Mouse (Mus musculus): ENCODE measurements around the gene Vmn2r55. TPM values are rescaled to one million over a fixed set of nuclear protein-coding genes. Genes with fewer than 3 reads are reported as not detected.
"Not testable (repeated sequence)": the region's sequence is repeated elsewhere in the genome, so short reads cannot be mapped to it uniquely, and the experiment has no call there.

The Vmn2r55 gene
- total RNA-seq (2021) = not detected in 2 replicates
- long read RNA-seq, experiment 1 = 0 reads
- long read RNA-seq, experiment 2 = 0 reads

DNA sequence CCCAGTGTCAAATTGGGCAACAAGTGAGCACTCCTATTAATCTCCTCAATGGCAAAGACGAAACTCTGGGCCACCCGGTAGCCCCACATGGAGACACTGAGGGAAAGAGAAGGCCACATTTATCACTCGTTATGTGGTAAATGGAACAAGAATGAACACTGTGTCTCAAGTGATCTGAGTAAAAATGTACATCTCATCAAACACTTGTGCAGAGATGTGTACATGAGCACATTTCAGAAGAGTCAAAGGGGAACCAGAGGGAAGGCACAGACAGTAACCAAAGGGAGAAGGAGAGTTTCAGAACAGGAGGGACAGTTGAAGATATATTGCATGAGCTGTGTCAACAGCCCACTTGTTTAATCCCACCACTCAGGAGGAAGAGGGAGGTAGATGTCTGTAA is at the start of gene Vmn2r55:
Vmn2r55 (minus strand) TSS at position 101 of the 400 bp plus-strand sequence.
- DNase-seq = not testable (repeated sequence)

DNA sequence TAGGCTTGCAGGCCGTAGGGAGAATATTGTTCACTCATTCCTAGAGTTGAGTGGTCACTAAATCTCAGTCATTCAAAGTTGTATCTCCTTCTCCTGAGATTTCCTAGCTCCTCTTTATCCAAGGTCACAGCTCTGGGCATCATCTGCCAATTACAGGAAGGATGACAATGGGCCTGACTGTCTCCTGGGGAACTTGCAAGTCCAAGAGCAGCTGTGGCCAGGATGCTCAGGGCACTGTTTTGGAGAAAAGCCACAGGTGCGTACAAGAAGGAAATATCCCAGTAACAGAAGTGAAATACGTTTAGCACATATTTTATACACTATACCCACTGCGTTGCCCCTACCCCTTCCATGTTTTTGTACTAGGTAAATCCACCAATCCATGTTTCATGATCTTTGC is 44.6 kb downstream of the Vmn2r55 start, which contains the start of gene Vmn2r54:
Vmn2r54 (minus strand) TSS at position 101 of the 400 bp plus-strand sequence.
- DNase-seq = not testable (repeated sequence)

GRCm38 (mm10) chr7:12608688-12609087 is 76.1 kb downstream of the Vmn2r55 start, which contains the start of gene Vmn2r53:
TSS of gene Vmn2r53 (minus strand) at chr7:12608788.
- DNase-seq = no peak

Other genes starting within 250 kb of the Vmn2r55 start
- gene Zfp606, start 206.7 kb downstream of the Vmn2r55 start, total RNA-seq (2021) = 9.8 and 10.9 TPM in 2 replicates
- not detected in 2 replicates for gene 2900092C05Rik, start 172.5 kb downstream of the Vmn2r55 start, total RNA-seq (2021)
- under 0.01 TPM in 1 of 2 replicates, not detected in the other for gene Vmn2r53, start 76.2 kb downstream of the Vmn2r55 start, total RNA-seq (2021)
- gene Vmn2r54, start 44.7 kb downstream of the Vmn2r55 start, total RNA-seq (2021) = not detected in 2 replicates
- gene Vmn2r56, start 50.0 kb upstream of the Vmn2r55 start, total RNA-seq (2021) = not detected in 2 replicates
- gene Zscan18, start 118.6 kb upstream of the Vmn2r55 start, total RNA-seq (2021) = 2.8 and 3.7 TPM in 2 replicates
- gene Zfp329, start 133.9 kb upstream of the Vmn2r55 start, total RNA-seq (2021) = 9.0 and 11.8 TPM in 2 replicates
- 22.8 and 23.2 TPM in 2 replicates for gene Zfp110, start 149.8 kb upstream of the Vmn2r55 start, total RNA-seq (2021)
- gene Zfp128, start 196.2 kb upstream of the Vmn2r55 start, total RNA-seq (2021) = 3.7 and 4.7 TPM in 2 replicates
- gene Zscan22, start 212.8 kb upstream of the Vmn2r55 start, total RNA-seq (2021) = 11.0 and 12.5 TPM in 2 replicates
- gene Rps5, start 237.3 kb upstream of the Vmn2r55 start, total RNA-seq (2021) = 842 and 996 TPM in 2 replicates
- 0.41 and 0.52 TPM in 2 replicates for gene Rnf225, start 242.4 kb upstream of the Vmn2r55 start, total RNA-seq (2021)